Mouse (Mus musculus): ENCODE results near the gene Srgap1.

Srgap1 gene

DNA sequence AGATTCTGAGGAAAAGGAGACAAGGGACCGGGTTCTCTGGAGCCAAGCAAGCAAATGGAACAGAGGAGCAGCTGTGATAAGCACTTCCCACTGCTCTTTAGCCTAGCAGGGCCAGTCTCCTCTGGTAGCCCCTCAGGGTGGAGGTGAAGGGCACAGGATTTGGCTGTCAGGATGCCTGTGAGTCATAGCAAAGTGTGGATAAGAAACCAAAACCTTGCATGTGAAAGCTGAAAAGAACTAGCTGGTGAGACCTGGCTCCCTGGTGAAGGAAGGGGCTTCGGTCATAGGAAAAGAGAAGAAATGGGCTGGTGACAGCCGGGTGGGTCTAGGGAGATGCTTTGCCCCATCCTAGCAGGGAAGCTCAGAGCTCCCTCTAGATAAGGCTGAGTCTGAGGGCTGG, 30.5 kb downstream of the Srgap1 start:
- no peak for DNase-seq

DNA sequence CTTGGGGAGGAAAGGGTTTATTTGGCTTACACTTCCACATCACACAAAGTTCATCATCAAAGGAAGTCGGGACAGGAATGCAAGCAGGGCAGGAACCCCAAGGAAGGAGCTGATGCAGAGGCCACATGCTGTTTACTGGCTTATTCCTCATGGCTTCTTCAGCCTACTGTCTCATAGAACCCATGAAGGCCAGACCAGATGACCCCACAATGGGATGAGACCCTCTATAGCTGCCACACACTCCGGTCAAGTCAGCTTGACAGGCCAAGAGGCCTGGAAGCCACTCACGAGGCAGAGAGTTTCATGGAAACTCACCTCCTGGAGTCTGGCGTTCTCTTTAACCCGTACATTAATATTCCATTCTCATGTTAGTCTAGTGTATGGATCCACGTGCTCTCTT, 34.8 kb downstream of the Srgap1 start:
- no peak for DNase-seq

DNA sequence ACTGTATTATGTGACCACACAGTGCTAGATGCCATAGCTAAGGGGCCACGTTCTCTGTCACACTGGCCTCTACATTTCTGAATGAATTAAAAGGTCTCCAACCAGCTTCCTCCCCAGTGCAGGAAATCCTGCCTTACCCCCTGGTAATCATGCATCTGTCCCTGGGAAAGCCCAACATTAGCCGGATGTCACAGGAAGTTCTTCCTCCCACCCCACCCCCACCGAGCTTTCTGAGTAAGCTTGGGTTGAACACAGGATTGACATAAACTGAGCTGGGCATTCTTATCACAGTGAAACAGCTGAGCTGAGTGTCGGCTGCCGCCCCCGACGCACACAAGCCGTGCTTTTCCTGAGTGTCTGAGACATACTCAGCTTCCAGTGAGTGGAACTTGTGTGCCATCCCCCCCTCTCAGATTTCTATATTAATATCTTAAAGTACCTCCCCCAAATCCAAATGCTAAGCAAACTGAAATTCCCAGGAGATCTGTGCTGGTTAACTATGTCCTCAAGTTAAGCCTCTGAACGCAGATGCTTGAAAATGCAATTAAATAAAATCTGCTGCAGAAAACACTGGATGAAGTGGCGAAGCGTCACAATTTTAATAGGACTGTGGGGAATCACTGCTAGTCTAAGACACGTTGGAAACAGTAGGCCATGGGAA, 38.3 kb downstream of the Srgap1 start:
- no peak for DNase-seq

DNA sequence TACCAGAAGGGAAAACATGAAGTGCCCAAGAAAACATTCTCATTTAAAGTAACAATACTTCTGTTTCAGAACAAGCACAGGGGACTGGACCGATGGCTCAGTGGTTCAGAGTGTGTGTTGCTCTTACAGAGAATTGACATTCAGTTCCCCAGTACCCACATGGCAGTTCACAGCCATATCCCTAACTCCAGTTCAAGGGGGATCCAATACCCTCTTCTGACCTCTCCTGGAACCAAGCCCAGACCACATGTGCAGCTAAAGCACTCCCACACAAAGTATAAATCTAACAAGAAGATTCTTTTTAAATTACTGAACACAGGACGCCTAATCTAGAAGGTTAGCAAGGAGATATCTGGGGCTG, 38.8 kb downstream of the Srgap1 start:
- no peak for DNase-seq

DNA sequence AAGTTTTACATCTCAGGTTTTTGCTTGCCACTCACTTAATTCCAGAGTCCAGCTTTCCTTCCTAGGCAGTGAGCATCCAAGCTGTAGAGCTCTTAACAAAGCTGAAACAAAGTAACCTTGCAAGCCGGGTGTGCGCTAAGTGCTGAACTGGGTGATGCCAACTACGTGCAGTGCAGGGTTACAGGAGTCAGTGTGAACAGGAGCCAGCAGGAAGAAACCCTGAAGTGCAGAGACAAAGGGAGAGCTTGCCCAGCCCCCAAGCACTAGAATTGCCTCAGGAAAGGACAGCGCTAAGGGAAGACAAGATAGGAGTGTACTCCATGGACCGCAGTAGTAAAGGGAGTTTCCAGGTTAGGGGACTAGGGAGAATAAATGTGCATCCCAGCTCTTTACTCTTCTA, 40.5 kb downstream of the Srgap1 start:
- DNase-seq, result no peak

DNA sequence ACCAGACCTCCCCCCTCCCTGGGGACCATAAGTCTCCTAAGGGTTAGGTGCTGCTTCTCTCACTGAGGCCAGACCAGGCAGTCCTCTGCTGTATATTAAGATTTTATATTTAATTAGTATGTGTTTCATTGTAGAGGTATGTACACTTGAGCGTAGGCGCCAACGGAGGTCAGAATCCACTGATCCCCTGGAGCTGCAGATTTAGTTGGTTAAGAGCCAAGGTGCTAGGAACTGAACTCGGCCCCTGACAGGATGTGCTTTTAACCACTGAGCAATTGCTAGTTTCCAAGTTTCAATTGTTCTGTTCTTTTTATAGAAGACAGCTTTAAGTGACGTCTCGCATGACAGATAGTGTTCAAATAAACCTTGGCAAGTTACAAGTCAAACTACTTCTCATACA, 41.0 kb downstream of the Srgap1 start:
- no peak for DNase-seq

DNA sequence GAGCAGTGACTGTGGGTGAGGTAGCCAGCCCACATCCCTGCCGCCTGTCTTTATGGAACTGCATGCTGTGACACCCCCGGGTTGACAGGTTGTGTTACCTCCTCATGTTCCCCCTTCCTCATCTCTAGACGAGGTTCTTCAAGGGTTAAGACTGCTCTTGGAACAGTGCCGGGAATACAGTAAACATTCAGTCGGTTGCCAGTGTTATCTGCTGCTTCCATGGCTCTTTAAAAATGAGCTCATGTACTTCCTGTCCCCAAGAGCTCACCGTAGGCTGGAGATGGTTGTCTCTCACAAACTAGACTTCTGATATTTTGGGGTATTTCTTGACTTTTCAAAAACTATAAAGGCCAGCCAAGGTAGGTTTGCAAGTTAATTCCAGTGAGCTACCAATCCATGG, 41.6 kb downstream of the Srgap1 start:
- DNase-seq, result no peak

DNA sequence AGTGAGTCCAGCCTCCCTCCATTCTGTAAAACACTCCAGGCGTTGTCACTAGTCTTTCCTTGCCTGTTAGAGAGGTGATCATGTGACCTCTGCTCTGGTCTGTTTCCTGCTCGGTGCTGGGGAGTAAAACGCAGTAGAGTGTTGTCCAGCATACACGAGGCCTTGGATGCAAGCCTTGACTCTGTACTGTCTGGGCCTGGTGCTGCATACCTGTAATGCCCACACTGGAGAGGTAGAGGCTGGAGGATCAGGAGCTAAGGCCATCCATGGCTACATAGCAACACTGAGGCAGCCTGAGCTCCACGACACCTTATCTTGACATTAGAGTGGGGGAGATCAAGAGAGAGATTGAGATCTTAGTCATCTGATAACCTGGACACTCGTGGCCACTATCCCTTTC, 44.2 kb downstream of the Srgap1 start:
- no peak for DNase-seq

DNA sequence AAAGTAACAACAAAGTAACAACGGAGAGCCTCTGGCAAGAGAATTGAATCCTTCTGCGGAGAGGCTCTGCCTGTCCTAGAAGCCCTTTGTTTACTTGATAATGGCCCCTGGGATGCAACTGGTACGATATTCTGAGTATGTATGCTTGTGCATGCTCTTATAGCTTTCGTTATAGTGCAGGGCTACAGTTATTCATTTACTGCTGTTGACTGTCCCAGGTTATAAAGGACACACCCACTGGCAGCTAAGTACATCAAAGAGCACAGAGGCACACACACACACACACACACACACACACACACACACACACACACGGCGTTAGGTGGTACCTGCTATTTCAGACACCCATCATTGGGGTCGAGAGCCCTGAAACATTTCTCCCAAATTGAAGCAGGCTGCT, 48.3 kb downstream of the Srgap1 start:
- no peak for DNase-seq

DNA sequence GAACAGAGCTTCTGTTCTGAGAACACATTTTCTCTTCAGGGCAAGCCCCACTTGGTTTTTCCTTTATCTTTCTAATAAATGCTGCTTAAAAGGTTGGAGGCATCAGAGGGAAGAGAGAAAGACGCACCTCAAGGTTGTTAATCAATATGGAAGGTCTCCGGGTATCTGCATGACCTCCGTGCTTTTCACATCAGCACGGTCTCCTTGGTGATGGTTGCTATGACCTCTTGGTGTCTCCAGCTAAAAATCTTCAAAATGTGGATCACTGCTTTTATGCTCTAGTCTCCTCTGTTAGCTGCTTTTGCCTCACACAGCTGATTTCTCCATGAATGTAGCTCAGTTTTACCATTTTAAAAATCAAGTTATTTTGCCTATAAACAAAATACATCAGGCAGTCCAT, 50.6 kb downstream of the Srgap1 start:
- DNase-seq, result no peak

DNA sequence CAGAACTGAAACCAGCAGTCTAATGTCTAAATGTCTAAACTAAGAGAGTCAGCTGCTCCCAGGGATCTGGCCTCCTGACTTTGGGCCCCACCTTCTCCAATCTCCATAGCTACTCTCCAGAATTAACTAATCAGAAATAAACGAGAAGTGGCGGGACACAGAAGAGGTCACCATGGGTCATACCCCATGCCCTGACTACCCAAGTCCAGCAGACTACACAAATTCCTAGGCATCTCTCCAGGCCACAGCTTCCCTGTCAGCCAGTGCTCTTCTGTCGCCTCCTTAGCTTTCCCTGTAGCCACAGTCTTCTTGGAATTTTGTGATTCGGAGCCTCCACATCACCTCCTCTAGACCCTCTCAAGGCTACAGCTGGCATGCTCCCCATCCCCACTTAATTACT, 51.7 kb downstream of the Srgap1 start:
- DNase-seq, result no peak

DNA sequence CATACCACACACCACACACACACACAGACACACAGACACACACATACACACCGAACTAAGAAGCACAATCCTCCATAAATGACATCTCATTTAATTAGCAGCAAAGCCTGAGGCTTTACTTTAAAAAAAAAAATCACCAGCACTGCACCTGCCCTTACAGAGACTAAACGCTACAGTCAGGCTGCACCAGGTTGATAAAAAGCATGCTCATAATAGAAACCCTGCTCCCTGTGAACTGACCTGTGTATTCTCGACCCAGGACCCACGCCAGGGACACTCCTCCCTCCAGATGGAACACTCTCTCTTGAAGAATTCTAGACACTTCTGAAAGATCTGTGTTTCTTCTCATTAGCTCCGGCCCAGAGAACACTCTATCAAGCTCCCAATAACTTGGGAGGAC, 52.5 kb downstream of the Srgap1 start:
- no peak for DNase-seq

DNA sequence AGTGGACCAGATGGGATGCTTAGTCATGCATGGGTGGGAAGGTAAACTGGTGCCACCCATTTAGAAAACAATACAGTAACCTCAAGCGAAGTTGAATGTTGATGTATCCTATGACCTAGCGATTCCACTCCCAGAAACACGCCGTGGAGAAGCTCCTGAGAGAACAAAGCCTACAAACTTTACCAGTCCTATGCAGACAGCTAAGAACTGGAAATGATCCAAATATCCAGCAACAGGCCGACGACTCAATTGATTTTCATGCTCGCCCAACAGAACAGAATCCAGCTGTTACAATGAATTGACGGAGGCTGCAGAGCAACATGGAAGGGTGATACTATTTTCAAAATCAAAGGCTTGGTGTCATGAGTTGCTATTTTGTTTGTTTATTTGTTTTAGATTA, 54.5 kb downstream of the Srgap1 start:
- no peak for DNase-seq

DNA sequence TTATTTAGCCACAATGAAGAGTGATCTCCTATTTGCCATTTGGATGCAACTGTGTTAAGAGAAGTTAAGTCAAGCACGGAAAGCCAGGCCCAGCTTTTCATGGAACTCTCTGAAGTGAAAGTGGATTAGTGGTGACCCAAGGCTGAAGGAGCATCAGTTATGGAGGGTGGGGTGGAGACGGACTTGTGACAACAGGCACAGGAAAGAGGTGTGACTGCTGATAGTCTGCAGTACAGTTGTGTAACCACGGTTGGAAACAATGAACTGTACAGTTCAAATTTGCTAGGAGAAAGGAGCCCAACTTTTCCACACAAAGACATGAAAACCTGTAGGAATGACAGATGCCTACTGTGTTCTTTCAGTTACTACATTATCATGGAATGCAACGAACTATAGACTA, 60.1 kb downstream of the Srgap1 start:
- DNase-seq, result no peak

DNA sequence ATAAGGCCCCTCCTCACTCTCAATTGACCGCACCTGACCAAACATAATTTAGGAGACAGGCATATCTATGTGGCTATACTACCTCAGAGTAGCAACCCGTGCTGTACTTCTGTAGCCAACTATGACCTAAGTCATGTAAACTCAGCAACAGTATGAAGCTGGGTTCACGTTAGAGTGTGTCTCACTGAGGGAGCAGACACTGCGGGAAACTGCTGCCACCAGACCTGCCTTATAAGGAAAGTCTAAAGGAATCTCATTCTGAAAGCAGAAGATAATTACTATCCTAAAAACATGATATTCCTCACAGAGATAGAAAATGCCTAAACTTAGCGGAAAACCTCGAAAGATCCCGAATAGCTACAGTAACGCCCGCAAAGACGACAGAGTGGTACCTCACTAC, 62.2 kb downstream of the Srgap1 start:
- DNase-seq, result no peak

DNA sequence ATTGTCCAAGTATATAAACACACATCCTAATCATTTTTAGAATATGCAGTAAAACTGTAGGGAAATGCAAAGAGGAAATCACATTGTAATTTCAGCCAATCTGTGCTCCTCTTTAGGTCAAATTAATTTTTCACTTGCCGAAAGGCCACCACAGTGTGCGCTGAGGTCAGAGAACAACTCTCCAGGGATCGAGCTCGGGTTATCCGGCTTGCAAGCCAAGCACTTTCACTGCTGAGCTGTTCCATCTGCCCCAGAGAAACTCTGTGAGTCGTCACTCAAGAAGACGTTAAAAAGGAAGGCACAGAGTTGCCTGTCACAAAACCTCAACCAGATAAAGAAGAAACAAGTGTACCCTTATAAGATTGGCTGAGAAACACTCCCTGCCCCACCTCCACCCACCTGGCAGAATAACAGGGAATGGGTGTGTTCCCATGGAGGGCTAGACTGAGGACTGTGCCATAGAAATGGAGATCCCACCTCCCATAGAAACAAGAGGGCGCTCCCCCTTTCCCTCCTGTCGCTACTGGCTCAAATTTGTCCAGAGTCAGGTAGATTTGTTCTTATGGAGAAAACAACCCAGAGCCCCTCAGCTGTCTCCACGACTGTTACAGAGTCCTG, 63.0 kb downstream of the Srgap1 start:
- no peak for DNase-seq

DNA sequence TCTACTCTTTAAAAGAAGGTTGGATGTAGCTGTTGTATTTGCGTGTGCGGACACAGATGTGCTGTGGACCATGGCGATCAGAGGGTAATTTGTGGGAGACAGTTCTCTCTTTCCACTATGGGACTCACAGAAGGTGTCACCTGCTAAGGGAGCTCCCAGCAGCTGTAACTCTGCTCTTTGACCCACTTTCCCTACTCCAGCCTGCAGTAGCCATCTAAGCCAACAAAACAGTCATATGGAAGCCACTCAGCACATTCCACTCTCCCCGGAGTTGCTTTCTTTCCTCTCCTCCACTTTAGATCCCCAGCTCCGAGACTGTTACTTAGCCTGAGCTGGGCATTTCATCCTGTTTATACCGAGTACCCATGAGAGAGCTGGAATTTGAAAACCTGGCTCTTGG, 71.8 kb downstream of the Srgap1 start:
- no peak for DNase-seq

DNA sequence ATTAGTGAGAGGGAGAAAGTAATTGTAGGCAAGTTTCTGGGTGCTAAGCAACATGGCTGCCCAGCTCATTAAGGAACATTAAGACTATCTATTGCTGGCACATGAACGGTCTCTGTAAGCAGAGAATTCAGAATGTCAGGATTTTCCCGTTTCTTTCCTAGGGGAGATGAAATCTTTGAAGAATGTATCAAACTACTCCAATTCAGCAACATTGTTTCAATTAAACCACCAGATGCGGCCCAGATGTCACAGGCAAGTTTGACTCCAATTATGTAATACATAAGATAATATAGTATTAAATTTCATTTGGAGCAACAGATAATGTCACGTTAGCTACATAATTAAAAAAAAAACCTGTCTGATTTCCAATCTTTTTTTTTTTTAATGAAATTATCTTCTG, 72.5 kb downstream of the Srgap1 start:
- no peak for DNase-seq

DNA sequence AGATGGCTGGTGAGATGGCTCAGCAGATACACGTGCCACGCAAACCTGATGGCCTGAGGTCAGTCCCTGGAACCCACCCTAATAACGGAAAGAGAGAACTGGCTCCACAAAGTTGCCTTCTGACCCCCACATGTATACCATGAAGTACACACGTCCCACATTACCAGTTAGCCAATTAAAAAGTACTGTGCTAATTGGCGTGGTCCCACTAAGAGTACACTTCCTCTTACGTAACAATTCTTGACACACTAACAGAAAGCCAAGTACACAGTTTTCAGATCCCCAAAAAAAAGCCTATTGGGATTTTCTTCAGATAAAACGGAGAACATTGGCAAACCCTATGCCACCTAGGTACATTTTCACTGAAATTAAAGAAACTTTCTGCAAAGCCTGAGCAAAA, 73.8 kb downstream of the Srgap1 start:
- no peak for DNase-seq

DNA sequence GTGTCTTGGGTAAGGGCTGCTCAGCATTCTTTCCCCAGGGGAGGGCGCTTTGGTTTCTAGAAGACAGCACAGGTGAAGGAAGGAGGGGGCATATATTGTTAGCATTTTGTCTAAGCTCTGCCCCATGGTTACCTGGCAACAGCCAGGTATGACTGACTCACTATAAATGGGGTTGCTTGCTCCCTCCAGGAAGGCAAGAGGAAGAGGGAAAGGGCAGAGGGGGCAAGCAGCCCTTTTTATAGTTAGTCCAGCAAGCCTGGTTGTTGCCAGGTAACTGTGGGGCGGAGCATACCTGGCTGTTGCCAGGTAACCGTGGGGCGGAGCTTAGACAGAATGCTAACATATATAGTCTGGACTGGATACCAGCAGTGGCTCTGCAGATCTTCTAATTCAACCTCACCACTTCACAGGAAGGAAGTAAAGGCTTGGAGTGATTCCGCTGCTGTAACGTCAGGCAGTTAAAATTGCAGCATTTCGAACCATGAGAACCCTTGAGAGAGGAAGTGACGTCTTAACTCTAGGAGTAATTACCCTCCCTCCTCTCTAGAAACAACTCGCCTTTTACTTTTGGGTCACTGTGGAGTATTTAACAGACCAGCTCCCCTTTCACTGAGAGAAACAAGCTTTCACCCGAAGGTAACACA, 74.7 kb downstream of the Srgap1 start:
- DNase-seq, result no peak

DNA sequence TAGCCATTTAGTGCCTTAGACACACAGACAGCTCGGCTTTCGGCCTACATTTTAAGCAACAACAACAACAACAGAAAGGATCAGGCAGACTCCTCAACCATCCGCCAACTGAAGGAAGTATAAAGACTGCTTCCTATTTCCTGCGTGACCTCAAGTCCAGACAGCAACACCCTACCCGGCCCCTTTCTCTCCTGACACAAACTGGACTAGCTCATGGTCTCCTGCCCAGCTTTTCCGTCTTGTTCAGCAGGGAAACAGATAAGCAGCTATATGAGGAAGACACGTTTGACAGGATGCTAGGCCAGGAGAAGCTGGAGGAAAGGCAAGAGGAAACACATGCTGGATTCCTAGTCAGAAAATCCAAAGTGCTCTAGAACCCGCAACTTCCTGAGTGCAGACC, 75.5 kb downstream of the Srgap1 start:
- DNase-seq, result no peak

DNA sequence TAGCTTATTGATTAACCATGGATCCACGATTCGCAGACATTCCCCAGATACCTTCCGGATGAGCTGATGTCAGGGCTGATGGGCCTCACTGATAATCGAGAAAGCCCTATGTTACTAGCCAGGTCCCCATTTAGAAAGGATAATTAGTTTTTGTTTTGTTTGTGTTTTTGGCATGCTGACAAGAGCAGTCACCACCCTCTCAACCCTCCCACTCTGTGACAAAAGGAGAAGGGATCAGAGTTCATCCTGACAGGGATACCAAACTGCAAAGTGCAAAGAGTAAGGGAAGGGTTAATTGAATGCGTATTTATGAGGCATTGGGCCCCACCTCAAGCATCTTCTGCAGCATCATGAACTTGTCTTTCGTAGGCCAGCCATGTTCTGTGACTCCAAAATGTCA, 76.2 kb downstream of the Srgap1 start:
- DNase-seq, result no peak

DNA sequence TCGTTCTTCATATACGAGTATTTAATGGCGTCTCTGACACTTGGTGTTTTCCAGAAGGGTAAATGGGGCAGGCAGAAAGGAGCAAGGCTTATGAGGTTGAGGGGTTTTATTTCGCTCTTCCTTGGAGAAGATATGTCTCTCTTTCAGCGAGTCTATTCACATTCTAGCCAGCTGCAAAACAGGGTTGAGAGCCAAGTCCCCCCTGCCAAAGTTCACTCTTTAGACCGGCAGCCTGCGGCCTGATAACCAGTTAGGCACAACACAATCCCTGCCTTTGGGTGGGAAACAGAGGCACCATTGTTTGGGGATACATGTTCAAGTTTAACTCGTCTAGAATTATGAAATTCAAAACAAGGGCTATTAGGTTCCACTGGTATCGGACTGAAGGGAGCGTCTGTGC, 83.0 kb downstream of the Srgap1 start:
- no peak for DNase-seq

DNA sequence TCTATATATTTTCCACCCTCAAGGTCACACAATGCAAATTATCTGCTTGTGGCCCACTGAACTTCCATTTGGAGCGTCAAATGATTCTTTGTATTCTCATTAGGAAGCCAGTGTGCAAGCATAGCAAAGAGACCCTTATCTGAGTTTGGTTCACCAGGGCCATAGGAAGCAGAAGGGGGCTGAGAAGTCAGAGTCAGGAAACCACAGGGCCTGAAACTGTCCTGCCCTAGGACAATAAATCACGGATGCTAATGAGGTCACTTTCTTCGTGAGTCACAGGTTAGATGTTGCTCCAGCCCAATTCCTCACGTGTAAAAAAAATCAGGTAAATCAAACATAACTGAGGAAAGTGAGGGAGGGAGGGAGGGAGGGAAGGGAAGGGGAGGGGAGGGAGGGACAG, 85.1 kb downstream of the Srgap1 start:
- no peak for DNase-seq
